In genomic region chr17:82504291-82504690, GRCm38 (mm10) we compare ENCODE assay signal across 14 mouse cellular contexts.
DNase-seq lines count a peak whose midpoint lies in the region.
"Had no signal": no experiment of that assay in that cellular context is flagged by ENCODE, and none has a peak within 500 bp of the region (broad histone marks: within the 10 kb centered on the region; RNA-seq: fewer than 3 reads in every experiment).

No protein-coding gene starts in this region.

- DNase-seq in adrenal gland, adult (ENCODE audit: inconsistent age in 2 of 2, low spot score in 1 of 2), result peak; percentile 53 to 72
- no peak for DNase-seq in adrenal gland, postnatal 4 days (ENCODE audit: low spot score in 2 of 2)
- DNase-seq in adipocyte (ENCODE audit: low spot score), result peak; percentile 7
- DNase-seq in adrenal gland, postnatal 14 days, result peak; percentile 32
- no peak for DNase-seq in left cerebral cortex, postnatal 4 days
- DNase-seq in heart, postnatal 4 days, result no peak
- DNase-seq in ovary, adult 18-20 months (ENCODE audit: low spot score), result no peak
- DNase-seq: cerebellum, adult 2 months; cerebellum, postnatal 10 days; gastrocnemius, adult 2 months; gastrocnemius, postnatal 36 days; heart, adult 11 months; heart, postnatal 36 days; kidney, adult 11 months had no signal

- intact Hi-C loops in left cerebral cortex, postnatal 4 days (cut with DNase I), result no loop called here

Comparison
In these comparisons a context has a peak if more than half of its experiments do, and no peak if none do; other contexts are left out.
1. DNase-seq: peak in adrenal gland, adult (2 of 2), adipocyte (single experiment) and adrenal gland, postnatal 14 days (single experiment); none in adrenal gland, postnatal 4 days (0 of 2), left cerebral cortex, postnatal 4 days (single experiment), heart, postnatal 4 days (single experiment) and ovary, adult 18-20 months (single experiment).